Mouse (Mus musculus): ENCODE measurements around the gene Macrod2. TPM values are rescaled to one million over a fixed set of nuclear protein-coding genes. Genes with fewer than 3 reads are reported as not detected.
A peak's percentile ranks its signal among the peaks of the same experiment; 100 is the strongest.

Gene Macrod2
- polyA plus RNA-seq (2014; fragmentation: Nextera tagmentation; extraction: Ambion mirVana), result 45.8 and 45.9 TPM in 2 replicates

DNA sequence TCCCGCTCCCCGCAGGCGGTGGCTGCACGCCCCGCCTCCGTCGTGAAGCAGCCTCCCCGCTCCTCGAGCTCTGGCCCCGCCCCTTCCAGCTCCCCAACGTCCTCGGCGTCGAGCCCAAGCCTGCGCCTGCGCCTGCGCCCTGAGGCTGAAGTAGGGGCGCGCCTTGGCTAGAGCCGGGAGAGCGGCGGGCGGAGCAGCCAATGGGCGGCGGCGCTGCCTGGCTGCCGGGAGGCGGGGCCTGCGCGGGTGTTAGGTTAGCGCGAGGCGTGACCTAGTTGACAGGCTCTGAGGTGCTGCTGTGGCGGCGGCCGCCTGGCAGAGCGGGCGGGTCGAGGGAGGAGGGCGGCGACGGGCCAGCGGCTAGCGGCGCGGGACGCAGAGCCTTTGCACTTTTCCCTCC lies at the start of gene Macrod2:
TSS of gene Macrod2 (plus strand) at position 131 of the 400 bp plus-strand sequence.
- ATAC-seq (ENCODE audit: low FRiP score) (peak; percentile 99), DNase-seq (ENCODE audit: low spot score, missing footprints) (peak; percentile 99)
- Histone ChIP-seq H3K9me3 (ENCODE audit: control insufficient read depth, low read length) (no peaks in the 10 kb centered on the region), H3K4me2 (peak within 1 kb of the TSS; percentile 81), H3K27me3 (ENCODE audit: control insufficient read depth, insufficient read depth, low read length) (no peaks in the 10 kb centered on the region), H3K4me1 (ENCODE audit: control insufficient read depth, insufficient read depth, low read length) (no peaks in the 10 kb centered on the region), H3K36me3 (ENCODE audit: control insufficient read depth, insufficient read depth, low read length) (no peaks in the 10 kb centered on the region), H3K27ac (ENCODE audit: low read depth, low read length) (peak within 1 kb of the TSS; percentile 33; the same call in 1 of the 2 replicates), H3K9ac (ENCODE audit: low read length) (peak within 1 kb of the TSS; percentile 74), H3K4me3 (ENCODE audit: low read depth, low read length) (peak within 1 kb of the TSS; percentile 78)
- under 1% methylated on average over 47 of the region's 47 CpGs for WGBS

DNA sequence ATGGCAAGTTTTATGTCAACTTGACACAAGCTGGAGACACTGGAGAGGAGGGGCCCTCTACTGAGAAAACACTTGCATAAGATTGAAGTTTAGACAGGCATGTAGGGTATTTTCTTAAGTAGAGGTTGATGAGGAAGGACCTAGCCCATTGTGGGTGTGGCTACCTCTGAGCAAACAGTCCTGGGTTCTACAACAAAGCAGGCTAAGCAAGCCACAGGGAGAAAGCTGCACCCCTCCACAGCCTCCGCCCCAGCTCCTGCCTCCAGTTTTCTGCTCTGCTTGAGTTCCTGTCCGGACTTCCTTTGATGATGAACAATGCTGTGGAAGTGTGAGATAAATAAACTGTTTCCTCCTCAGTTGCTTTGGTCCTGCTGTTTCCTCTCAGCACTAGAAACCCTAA lies 35.2 kb upstream of the Macrod2 start:
- H3K36me3 ChIP-seq (ENCODE audit: control insufficient read depth, insufficient read depth, low read length), result no peaks in the 10 kb centered on the region
- WGBS, result 44% methylated on average over 2 of the region's 2 CpGs
- H3K9me3 ChIP-seq (ENCODE audit: control insufficient read depth, low read length), result no peaks in the 10 kb centered on the region
- H3K4me2 ChIP-seq, result no peak overlapping the region
- H3K9ac ChIP-seq (ENCODE audit: low read length), result no peak overlapping the region
- H3K27ac ChIP-seq (ENCODE audit: low read depth, low read length), result no peak overlapping the region
- no peak for DNase-seq (ENCODE audit: low spot score, missing footprints)
- no peak overlapping the region for H3K4me3 ChIP-seq (ENCODE audit: low read depth, low read length)
- no peaks in the 10 kb centered on the region for H3K27me3 ChIP-seq (ENCODE audit: control insufficient read depth, insufficient read depth, low read length)
- no peak for ATAC-seq (ENCODE audit: low FRiP score)
- no peaks in the 10 kb centered on the region for H3K4me1 ChIP-seq (ENCODE audit: control insufficient read depth, insufficient read depth, low read length)

DNA sequence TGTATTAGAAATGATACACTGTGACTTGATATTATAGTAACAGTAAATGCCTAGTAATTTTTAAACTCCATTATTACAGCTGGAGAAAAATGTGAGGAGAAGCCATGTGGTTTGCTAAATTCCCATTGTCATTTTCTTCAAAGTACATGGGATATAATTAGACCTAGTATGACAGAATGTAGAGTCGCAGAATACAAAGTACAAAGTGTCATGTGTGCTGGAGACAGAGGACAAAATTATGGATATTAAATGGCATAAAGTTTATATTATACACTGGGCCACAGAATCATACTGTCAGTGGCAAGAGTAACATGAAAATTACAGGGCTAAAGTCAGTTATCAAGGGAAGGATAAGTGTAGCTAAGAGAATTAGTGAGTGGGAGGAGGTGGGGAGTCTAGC lies 30.3 kb upstream of the Macrod2 start:
- no peak for DNase-seq (ENCODE audit: low spot score, missing footprints)
- Histone ChIP-seq H3K4me2 (no peak overlapping the region), H3K4me1 (ENCODE audit: control insufficient read depth, insufficient read depth, low read length) (no peaks in the 10 kb centered on the region), H3K27ac (ENCODE audit: low read depth, low read length) (no peak overlapping the region), H3K4me3 (ENCODE audit: low read depth, low read length) (no peak overlapping the region), H3K27me3 (ENCODE audit: control insufficient read depth, insufficient read depth, low read length) (no peaks in the 10 kb centered on the region), H3K36me3 (ENCODE audit: control insufficient read depth, insufficient read depth, low read length) (no peaks in the 10 kb centered on the region), H3K9me3 (ENCODE audit: control insufficient read depth, low read length) (no peaks in the 10 kb centered on the region), H3K9ac (ENCODE audit: low read length) (no peak overlapping the region)
- no peak for ATAC-seq (ENCODE audit: low FRiP score)
- WGBS, result 82% methylated on average over 1 of the region's 1 CpGs

DNA sequence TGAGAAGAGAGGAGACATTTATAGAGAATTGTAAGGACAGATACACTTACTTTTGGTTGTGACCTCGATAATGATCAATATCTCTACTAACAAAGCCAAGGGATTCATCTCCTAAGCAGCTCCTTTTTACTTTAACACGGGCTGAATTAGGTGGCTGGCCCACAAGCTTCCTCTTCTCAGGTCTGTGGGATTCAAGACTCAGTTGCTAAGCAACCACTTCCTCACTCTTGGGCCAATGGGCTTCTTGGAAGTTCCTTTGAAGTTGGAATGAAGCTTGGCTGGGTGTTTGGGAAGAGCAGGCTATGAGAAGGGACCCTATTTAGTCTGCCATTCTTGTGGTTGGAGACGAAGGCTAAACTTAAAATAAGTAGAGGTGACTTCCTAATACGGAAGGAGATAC lies 5.6 kb upstream of the Macrod2 start, which contains the start of gene Sel1l2:
TSS of gene Sel1l2 (minus strand) at position 182 of the 400 bp plus-strand sequence.
- ATAC-seq (ENCODE audit: low FRiP score), result peak; percentile 51; the same call in 1 of the 2 replicates
- H3K4me3 ChIP-seq (ENCODE audit: low read depth, low read length), result no peak within 1 kb of the TSS
- H3K4me1 ChIP-seq (ENCODE audit: control insufficient read depth, insufficient read depth, low read length), result no peaks in the 10 kb centered on the region
- no peak within 1 kb of the TSS for H3K9ac ChIP-seq (ENCODE audit: low read length)
- H3K36me3 ChIP-seq (ENCODE audit: control insufficient read depth, insufficient read depth, low read length), result no peaks in the 10 kb centered on the region
- H3K27me3 ChIP-seq (ENCODE audit: control insufficient read depth, insufficient read depth, low read length), result no peaks in the 10 kb centered on the region
- no peak within 1 kb of the TSS for H3K4me2 ChIP-seq
- no peak for DNase-seq (ENCODE audit: low spot score, missing footprints)
- H3K9me3 ChIP-seq (ENCODE audit: control insufficient read depth, low read length), result no peaks in the 10 kb centered on the region
- WGBS, result 31% methylated on average over 4 of the region's 4 CpGs
- no peak within 1 kb of the TSS for H3K27ac ChIP-seq (ENCODE audit: low read depth, low read length)

DNA sequence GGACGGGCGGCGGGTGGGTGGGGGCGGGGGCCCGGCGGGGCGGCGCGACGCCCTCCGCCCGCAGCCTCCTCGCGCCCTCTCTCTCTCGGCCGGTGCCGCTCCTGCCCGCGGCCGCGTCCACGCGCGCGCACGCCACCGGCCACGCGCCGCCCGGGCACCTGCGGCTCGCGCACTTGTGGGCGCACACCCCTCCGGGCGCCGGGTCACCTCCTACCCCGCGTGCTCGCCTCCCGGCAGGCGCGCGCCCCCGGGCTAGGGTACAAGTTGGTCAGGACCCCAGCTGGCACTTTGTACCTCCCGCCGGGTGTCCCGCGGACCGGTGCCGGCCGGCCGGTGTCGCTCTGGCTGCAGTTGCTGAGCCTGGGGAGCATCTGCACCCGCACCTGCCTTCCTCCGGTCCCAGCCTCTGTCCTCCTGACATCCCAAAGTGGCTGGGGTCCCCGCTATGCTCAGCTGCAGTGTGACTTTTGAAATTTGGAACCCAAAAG lies 679 bp downstream of the Macrod2 start:
- peak; percentile 94 for DNase-seq (ENCODE audit: low spot score, missing footprints)
- H3K4me2 ChIP-seq, result peak overlapping the region; percentile 81
- H3K4me1 ChIP-seq (ENCODE audit: control insufficient read depth, insufficient read depth, low read length), result no peaks in the 10 kb centered on the region
- H3K27ac ChIP-seq (ENCODE audit: low read depth, low read length), result peak overlapping the region; percentile 33; the same call in 1 of the 2 replicates
- under 1% methylated on average over 39 of the region's 58 CpGs for WGBS
- peak; percentile 67 for ATAC-seq (ENCODE audit: low FRiP score)
- no peaks in the 10 kb centered on the region for H3K36me3 ChIP-seq (ENCODE audit: control insufficient read depth, insufficient read depth, low read length)
- H3K9me3 ChIP-seq (ENCODE audit: control insufficient read depth, low read length), result no peaks in the 10 kb centered on the region
- H3K27me3 ChIP-seq (ENCODE audit: control insufficient read depth, insufficient read depth, low read length), result no peaks in the 10 kb centered on the region
- H3K9ac ChIP-seq (ENCODE audit: low read length), result peak overlapping the region; percentile 74
- peak overlapping the region; percentile 78 for H3K4me3 ChIP-seq (ENCODE audit: low read depth, low read length)

DNA sequence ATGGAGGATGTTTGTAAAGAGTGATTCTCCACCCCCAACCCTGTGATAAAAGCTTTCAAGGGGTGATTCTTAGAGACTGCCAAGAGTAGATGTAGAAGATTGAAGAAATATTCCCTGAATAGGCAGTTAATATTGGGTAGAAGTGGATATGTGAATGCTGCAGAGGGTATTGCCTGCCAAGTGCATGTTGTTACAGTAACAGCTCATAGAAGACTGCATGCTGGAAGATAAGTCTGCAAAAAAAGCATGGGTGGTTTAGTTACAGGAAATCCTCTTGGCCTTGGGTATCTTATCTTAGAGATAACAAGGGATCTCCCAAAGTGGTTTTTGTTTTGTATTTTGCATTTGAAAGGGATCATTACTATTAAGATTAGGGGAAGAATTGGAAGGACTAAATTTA lies 30.7 kb downstream of the Macrod2 start:
- DNase-seq (ENCODE audit: low spot score, missing footprints) (no peak), ATAC-seq (ENCODE audit: low FRiP score) (no peak)
- H3K4me1 ChIP-seq (ENCODE audit: control insufficient read depth, insufficient read depth, low read length), result no peaks in the 10 kb centered on the region
- H3K36me3 ChIP-seq (ENCODE audit: control insufficient read depth, insufficient read depth, low read length), result no peaks in the 10 kb centered on the region
- H3K27ac ChIP-seq (ENCODE audit: low read depth, low read length), result no peak overlapping the region
- H3K9ac ChIP-seq (ENCODE audit: low read length), result no peak overlapping the region
- H3K4me2 ChIP-seq, result no peak overlapping the region
- no peaks in the 10 kb centered on the region for H3K27me3 ChIP-seq (ENCODE audit: control insufficient read depth, insufficient read depth, low read length)
- no peaks in the 10 kb centered on the region for H3K9me3 ChIP-seq (ENCODE audit: control insufficient read depth, low read length)
- no peak overlapping the region for H3K4me3 ChIP-seq (ENCODE audit: low read depth, low read length)

DNA sequence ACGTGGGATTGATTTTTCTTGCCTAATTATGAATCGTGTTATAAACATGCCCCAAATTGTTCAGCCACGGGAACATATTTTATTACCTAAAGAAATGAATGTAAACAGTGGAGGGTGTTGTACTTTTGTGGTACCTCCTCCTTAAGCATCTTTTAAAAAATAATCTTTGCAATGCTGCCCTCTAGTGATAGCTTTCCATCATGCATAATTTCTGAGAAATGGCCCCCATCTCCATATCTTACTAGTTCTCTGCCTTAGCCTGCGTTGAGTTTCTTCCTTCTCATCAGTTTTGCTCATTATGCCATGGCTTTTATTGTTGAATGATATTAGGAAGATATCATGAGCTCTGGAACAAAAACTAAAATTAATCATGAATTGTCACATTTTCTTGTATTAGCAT lies 32.2 kb downstream of the Macrod2 start:
- no peaks in the 10 kb centered on the region for H3K4me1 ChIP-seq (ENCODE audit: control insufficient read depth, insufficient read depth, low read length)
- DNase-seq (ENCODE audit: low spot score, missing footprints), result peak; percentile 94
- H3K4me3 ChIP-seq (ENCODE audit: low read depth, low read length), result no peak overlapping the region
- no peak overlapping the region for H3K9ac ChIP-seq (ENCODE audit: low read length)
- H3K27ac ChIP-seq (ENCODE audit: low read depth, low read length), result no peak overlapping the region
- H3K27me3 ChIP-seq (ENCODE audit: control insufficient read depth, insufficient read depth, low read length), result no peaks in the 10 kb centered on the region
- no peaks in the 10 kb centered on the region for H3K36me3 ChIP-seq (ENCODE audit: control insufficient read depth, insufficient read depth, low read length)
- WGBS, result 22% methylated on average over 4 of the region's 4 CpGs
- no peak overlapping the region for H3K4me2 ChIP-seq
- H3K9me3 ChIP-seq (ENCODE audit: control insufficient read depth, low read length), result no peaks in the 10 kb centered on the region
- peak; percentile 70; the same call in 1 of the 2 replicates for ATAC-seq (ENCODE audit: low FRiP score)

DNA sequence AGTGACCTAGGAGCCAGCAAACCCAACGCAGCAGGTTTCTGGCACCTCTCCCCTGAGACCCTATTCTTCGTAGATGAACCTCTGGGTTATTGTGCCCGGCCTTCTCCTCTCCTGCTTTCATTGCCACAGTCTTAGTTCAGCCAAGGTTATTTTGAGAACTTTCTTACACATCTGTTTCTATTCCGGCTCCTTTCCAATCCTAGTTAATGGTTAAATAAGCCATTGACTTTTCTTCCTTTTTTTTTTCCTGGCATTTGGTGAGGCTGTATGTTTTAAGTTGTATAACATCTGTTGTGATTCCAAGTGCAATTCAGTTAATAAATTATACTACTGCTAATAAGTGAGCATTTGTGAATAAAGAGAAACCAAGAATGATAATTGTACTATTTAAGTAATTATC lies 44.0 kb downstream of the Macrod2 start:
- ATAC-seq (ENCODE audit: low FRiP score) (no peak), DNase-seq (ENCODE audit: low spot score, missing footprints) (no peak)
- H3K9ac ChIP-seq (ENCODE audit: low read length), result no peak overlapping the region
- no peak overlapping the region for H3K4me2 ChIP-seq
- H3K36me3 ChIP-seq (ENCODE audit: control insufficient read depth, insufficient read depth, low read length), result no peaks in the 10 kb centered on the region
- H3K4me3 ChIP-seq (ENCODE audit: low read depth, low read length), result no peak overlapping the region
- no peaks in the 10 kb centered on the region for H3K9me3 ChIP-seq (ENCODE audit: control insufficient read depth, low read length)
- H3K27ac ChIP-seq (ENCODE audit: low read depth, low read length), result no peak overlapping the region
- H3K27me3 ChIP-seq (ENCODE audit: control insufficient read depth, insufficient read depth, low read length), result no peaks in the 10 kb centered on the region
- 84% methylated on average over 4 of the region's 4 CpGs for WGBS
- H3K4me1 ChIP-seq (ENCODE audit: control insufficient read depth, insufficient read depth, low read length), result no peaks in the 10 kb centered on the region

DNA sequence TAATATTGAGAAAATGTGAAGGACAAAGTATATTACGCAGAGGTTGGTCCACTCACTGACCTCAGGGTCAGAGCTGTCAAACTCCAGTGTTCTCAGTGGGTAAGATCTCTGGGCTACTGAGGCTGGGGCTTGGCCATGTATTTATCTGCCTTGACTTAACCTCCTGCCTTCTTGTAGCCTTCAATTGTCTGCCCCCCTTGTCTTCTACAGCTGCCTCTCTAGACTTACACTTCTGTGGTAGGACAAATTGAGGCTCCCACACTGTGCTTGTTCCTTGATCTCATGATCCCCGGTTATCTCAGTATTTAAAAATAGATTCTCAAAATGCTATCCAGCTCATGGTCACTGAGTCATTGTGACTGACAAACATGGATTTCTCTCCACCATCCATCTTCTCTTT lies 53.5 kb downstream of the Macrod2 start:
- Histone ChIP-seq H3K27ac (ENCODE audit: low read depth, low read length) (no peak overlapping the region), H3K4me3 (ENCODE audit: low read depth, low read length) (no peak overlapping the region), H3K9ac (ENCODE audit: low read length) (no peak overlapping the region), H3K4me1 (ENCODE audit: control insufficient read depth, insufficient read depth, low read length) (no peaks in the 10 kb centered on the region), H3K4me2 (no peak overlapping the region), H3K9me3 (ENCODE audit: control insufficient read depth, low read length) (no peaks in the 10 kb centered on the region), H3K27me3 (ENCODE audit: control insufficient read depth, insufficient read depth, low read length) (no peaks in the 10 kb centered on the region), H3K36me3 (ENCODE audit: control insufficient read depth, insufficient read depth, low read length) (no peaks in the 10 kb centered on the region)
- DNase-seq (ENCODE audit: low spot score, missing footprints) (no peak), ATAC-seq (ENCODE audit: low FRiP score) (no peak)
- 84% methylated on average over 2 of the region's 2 CpGs for WGBS
